Mouse (Mus musculus): Measurements from ENCODE around the gene Mcrip2.
A peak's percentile ranks its signal among the peaks of the same experiment; 100 is the strongest.

GRCm38 (mm10) chr17:25879261-25879660 is 10.7 kb upstream of the Mcrip2 start:
- peak; percentile 70 for TF ChIP-seq CTCF (conservative IDR thresholded peaks at IDR 0.05; ENCODE audit: insufficient read depth, insufficient read length, low read depth, low read length)
- no peak for TF ChIP-seq POLR2A (IDR thresholded peaks at IDR 0.05; ENCODE audit: low read depth, low read length)

Measured in kidney, adult 2 months (tissue).